Mouse (Mus musculus) ES-Bruce4 (cell line): ENCODE measurements around the gene Wdr43.

Source experiments
- CTCF ChIP-seq: IDR thresholded peaks from one replicate; pipeline ENCODE4 v1.8.1; 2011; ENCODE audit warnings: low read depth, low read length
- EP300 ChIP-seq: IDR thresholded peaks from 2 replicates; pipeline ENCODE4 v1.6.1; 2011; ENCODE audit warnings: low read depth, low read length; ENCODE audit not compliant: insufficient read depth
- POLR2A ChIP-seq: IDR thresholded peaks from one replicate; pipeline ENCODE4 v1.8.1; 2011; ENCODE audit warnings: low read length; ENCODE audit not compliant: insufficient read depth

DNA sequence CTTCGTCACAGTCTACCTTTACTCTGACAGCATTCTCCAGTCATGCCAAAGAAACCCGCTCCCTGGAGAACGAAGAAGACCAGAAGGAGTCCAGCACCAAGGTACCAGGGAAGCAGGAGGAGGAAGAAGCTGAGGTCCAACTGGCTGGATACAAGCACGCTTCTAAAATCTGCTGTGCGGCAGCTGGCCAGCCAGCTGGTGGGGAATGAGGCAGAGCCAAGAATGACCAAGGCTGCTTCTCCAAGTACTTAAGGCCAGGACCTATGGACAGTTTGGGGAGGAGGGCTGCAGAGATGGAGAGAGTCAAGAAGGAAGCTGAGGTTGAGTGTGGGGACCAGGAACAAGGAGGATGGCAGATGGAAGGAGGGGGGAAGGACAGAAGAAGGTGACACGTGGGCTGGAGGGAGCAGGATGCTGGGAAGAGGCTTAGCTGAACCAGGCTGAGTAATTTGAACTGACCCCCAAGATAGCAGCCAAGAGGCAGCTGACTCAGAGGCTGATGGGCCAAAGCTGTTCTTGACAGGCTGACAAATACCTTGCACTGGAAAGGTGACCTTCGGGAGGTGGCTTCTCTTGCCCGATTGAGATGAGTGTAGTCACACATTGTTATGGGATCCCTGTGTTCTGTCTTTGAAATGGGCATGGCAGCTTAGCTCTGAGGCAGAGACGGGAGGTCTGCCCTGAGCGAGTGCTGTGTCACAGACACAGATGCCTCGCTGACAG is 82.4 kb downstream of the Wdr43 start:
- TF ChIP-seq POLR2A, result no peak
- TF ChIP-seq CTCF, result no peak
- TF ChIP-seq EP300, result no peak
